Mouse (Mus musculus): ENCODE measurements at regions not wholly inside any gene's neighbourhood (a gene's known extent, or its start where the extent isn't known, plus 50 kb on each side); places are given as distances from the start of the nearest gene placed in this dataset.

GRCm38 (mm10) chr16:12359116-12359515 lies 375.2 kb downstream of the Shisa9 start:
- DNase-seq (ENCODE audit: low spot score) = no peak

- DNase-seq (ENCODE audit: low spot score) = no peak
Observed at GRCm38 (mm10) chr16:12389545-12389944, 405.6 kb downstream of the Shisa9 start.

GRCm38 (mm10) chr16:12435697-12436221 lies 451.8 kb downstream of the Shisa9 start:
- peak; percentile 9 for DNase-seq (ENCODE audit: low spot score)

- DNase-seq (ENCODE audit: low spot score) = no peak
Observed at GRCm38 (mm10) chr16:12438622-12439021, 454.7 kb downstream of the Shisa9 start.

- DNase-seq (ENCODE audit: low spot score) = no peak
Observed at GRCm38 (mm10) chr16:12454791-12455190, 470.9 kb downstream of the Shisa9 start.

All from heart, adult 8-10 months (tissue).